9 mouse cellular contexts compared by ENCODE assay signal in the genomic region with DNA sequence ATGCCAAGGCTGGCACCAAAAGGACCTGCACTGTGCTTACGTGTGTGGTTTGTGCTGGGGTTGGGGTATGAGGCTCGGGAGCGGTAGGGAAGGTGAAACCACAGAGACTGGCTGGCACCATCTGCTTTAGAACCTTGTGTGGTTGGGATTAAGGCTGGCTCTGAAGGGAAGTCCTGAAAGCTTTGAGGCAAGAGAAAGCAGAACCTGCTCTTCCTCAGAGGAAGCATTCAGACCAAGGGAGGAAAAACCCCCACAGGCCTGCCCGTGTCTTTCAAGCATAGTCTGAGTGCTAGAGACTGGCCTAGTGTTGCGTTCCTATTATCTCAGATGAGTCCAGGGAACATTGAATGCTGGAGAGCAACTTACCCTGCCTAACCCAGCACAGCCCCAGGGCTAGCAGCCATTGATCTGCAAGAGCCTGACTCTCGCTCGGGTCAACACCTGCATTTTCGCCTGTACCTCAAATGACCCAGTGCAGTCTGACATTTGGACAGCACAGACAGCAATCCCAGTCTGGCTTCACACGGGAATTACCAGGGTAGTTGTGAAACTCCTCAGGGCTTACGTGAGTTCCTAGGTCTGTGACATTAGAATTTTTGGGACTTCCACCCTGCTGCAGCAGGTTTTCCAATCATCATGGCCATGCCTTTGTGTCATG. TPM values are rescaled to one million over a fixed set of nuclear protein-coding genes. Genes with fewer than 3 reads are reported as not detected.
DNase-seq lines count a peak whose midpoint lies in the region; ATAC-seq and TF ChIP-seq lines count a peak whose summit lies in the region.
"Had no signal": no experiment of that assay in that cellular context is flagged by ENCODE, and none has a peak within 500 bp of the region (broad histone marks: within the 10 kb centered on the region; RNA-seq: fewer than 3 reads in every experiment).

No protein-coding gene starts in this region.

- H3K4me1 ChIP-seq in hindbrain, embryonic 13.5 days (replicated peaks): peaks cover 20% of the 10 kb centered on the region

- peak overlapping the region; percentile 31; the same call in 1 of the 2 replicates for H3K4me2 ChIP-seq in hindbrain, embryonic 13.5 days

- H3K9ac ChIP-seq in hindbrain, embryonic 13.5 days: no peak overlapping the region; the same call in 1 of the 2 replicates
- H3K9ac ChIP-seq: liver, embryonic 13.5 days had no signal

- WGBS in hindbrain, embryonic 13.5 days: 85% methylated on average over 10 of the region's 10 CpGs

- peak overlapping the region; percentile 51 for H3K4me3 ChIP-seq in layer of hippocampus, adult 2 months
- no peak overlapping the region for H3K4me3 ChIP-seq in hindbrain, embryonic 13.5 days

- no peaks in the 10 kb centered on the region for H3K27me3 ChIP-seq in hindbrain, embryonic 13.5 days
- H3K27me3 ChIP-seq: liver, embryonic 13.5 days had no signal

- peak; percentile 56 for ATAC-seq in common myeloid progenitor, adult 5-6 weeks (replicated peaks; ENCODE audit: low read depth, poor library complexity, severe bottlenecking)
- ATAC-seq in hindbrain, embryonic 13.5 days (ENCODE audit: low FRiP score): peak; percentile 26

- intact Hi-C loops in left cerebral cortex, postnatal 25 days (cut with DNase I): loop anchor here (5.0 kb wide), 1 partner anchor 59 kb away; no protein-coding TSS in a partner anchor

- no peak for DNase-seq in layer of hippocampus, adult 2 months (ENCODE audit: low spot score in 2 of 2)
- no peak for DNase-seq in layer of hippocampus, adult 9-10 months (ENCODE audit: low spot score)
- peak; percentile 32 to 46 for DNase-seq in monocyte, adult 2 months (ENCODE audit: low read depth in 1 of 2, low spot score in 2 of 2)
- no peak for DNase-seq in left cerebral cortex, postnatal 25 days (ENCODE audit: low spot score in 2 of 2)
- no peak for DNase-seq in adrenal gland, adult 8-10 months
- no peak for DNase-seq in layer of hippocampus, adult 8-10 months (ENCODE audit: low spot score in 2 of 2)
- DNase-seq: liver, embryonic 13.5 days had no signal

- TF ChIP-seq CTCF in layer of hippocampus, adult 2 months (conservative IDR thresholded peaks at IDR 0.05): no peak

- peak overlapping the region; percentile 90 for H3K27ac ChIP-seq in layer of hippocampus, adult 2 months
- H3K27ac ChIP-seq in hindbrain, embryonic 13.5 days: peak overlapping the region; percentile 87

- no peaks in the 10 kb centered on the region for H3K36me3 ChIP-seq in hindbrain, embryonic 13.5 days
- H3K36me3 ChIP-seq: liver, embryonic 13.5 days had no signal

- H3K9me3 ChIP-seq in hindbrain, embryonic 13.5 days: no peaks in the 10 kb centered on the region
- H3K9me3 ChIP-seq: liver, embryonic 13.5 days had no signal

RNA-seq across cellular contexts. Expression of a gene that starts 0.5 kb away (rescaled TPM):
- total RNA-seq in layer of hippocampus, adult 2 months (2021): 1 to 10 TPM; 6.1 to 8.3 TPM
- 13.3 and 14.6 TPM in 2 replicates for total RNA-seq in common myeloid progenitor, adult 5-6 weeks (2017)
- polyA plus RNA-seq in hindbrain, embryonic 13.5 days (2015; fragmentation: Nextera tagmentation; extraction: Ambion mirVana): 1.9 and 2.0 TPM in 2 replicates
- 10 to 100 TPM in 1 of 2 experiments, 1 to 10 TPM in 1; 9.6 to 10.3 TPM for total RNA-seq in left cerebral cortex, postnatal 25 days (2021)
- total RNA-seq in adrenal gland, adult 8-10 months (2022): 10 to 100 TPM; 20.7 to 31.2 (median 23.0) TPM
- total RNA-seq in layer of hippocampus, adult 8-10 months (2022): 1 to 10 TPM; 7.4 to 9.8 (median 8.0) TPM

RNA-seq across cellular contexts. Expression of a gene that starts 51.6 kb away (rescaled TPM):
- total RNA-seq in layer of hippocampus, adult 2 months (2021): 10 to 100 TPM; 25.7 to 26.0 TPM
- 43.1 and 47.1 TPM in 2 replicates for total RNA-seq in common myeloid progenitor, adult 5-6 weeks (2017)
- polyA plus RNA-seq in hindbrain, embryonic 13.5 days (2015; fragmentation: Nextera tagmentation; extraction: Ambion mirVana): 5.3 and 7.1 TPM in 2 replicates
- total RNA-seq in left cerebral cortex, postnatal 25 days (2021): 10 to 100 TPM; 17.1 to 23.2 TPM
- 1 to 10 TPM; 4.7 to 8.7 (median 6.9) TPM for total RNA-seq in adrenal gland, adult 8-10 months (2022)
- total RNA-seq in layer of hippocampus, adult 8-10 months (2022): 10 to 100 TPM; 25.7 to 28.7 (median 27.5) TPM

Comparison
In these comparisons a context has a peak if more than half of its experiments do, and no peak if none do; other contexts are left out.
1. DNase-seq: peak in monocyte, adult 2 months (2 of 2); none in layer of hippocampus, adult 2 months (0 of 2), layer of hippocampus, adult 9-10 months (single experiment), left cerebral cortex, postnatal 25 days (0 of 2), adrenal gland, adult 8-10 months (single experiment) and layer of hippocampus, adult 8-10 months (0 of 2).